Mouse (Mus musculus) brain, embryonic 14.5 days (tissue): ENCODE results near the gene Cebpa.

Experiments used
- CTCF ChIP-seq: fragments of 200-500 bp; IDR thresholded peaks from 2 replicates; pipeline ENCODE4 v1.5.1; 2012; ENCODE audit warnings: inconsistent platforms, mild to moderate bottlenecking, moderate library complexity, borderline replicate concordance; ENCODE audit not compliant: insufficient read depth, insufficient read length; ENCODE audit errors: extremely low read depth
- POLR2A ChIP-seq: fragments of 200-500 bp; IDR thresholded peaks from 2 replicates; pipeline ENCODE4 v1.6.1; 2012; ENCODE audit warnings: mild to moderate bottlenecking, inconsistent platforms, borderline replicate concordance; ENCODE audit not compliant: poor library complexity, insufficient read depth, insufficient read length, severe bottlenecking; ENCODE audit errors: extremely low read depth

GRCm38 (mm10) chr7:35157512-35157911 is 38.4 kb downstream of the Cebpa start:
- TF ChIP-seq POLR2A (no peak), CTCF (no peak)
